Mouse (Mus musculus): ENCODE data around the gene Mtch2.

GRCm38 (mm10) chr2:90847681-90848050, 711 bp downstream of the Mtch2 start:
- TF ChIP-seq POLR2A (IDR thresholded peaks at IDR 0.05; ENCODE audit: insufficient read depth, low read depth, low read length) (no peak), CTCF (IDR thresholded peaks at IDR 0.05; ENCODE audit: insufficient read depth, low read depth, low read length) (no peak)

Measured in olfactory bulb, adult 2 months (tissue).